Mouse (Mus musculus): ENCODE data around the gene Rps11.
"Not testable (repeated sequence)": the region's sequence is repeated elsewhere in the genome, so short reads cannot be mapped to it uniquely, and the experiment has no call there.

DNA sequence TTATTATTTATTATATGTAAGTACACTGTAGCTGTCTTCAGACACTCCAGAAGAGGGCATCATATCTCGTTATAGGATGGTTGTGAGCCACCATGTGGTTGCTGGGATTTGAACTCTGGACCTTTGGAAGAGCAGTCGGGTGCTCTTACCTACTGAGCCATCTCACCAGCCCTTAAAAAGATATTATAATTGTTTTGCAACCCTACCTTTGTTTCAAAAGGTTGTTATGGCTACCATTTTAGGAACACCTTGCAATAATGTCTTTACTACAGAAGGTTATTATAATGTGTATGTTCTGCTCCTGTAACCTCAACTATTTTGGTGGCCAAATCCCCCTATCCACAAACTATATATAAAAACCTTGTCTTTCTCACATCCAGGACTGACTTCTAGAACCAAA lies 28.8 kb upstream of the Rps11 start:
- TF ChIP-seq POLR2A, EP300 (IDR thresholded peaks at IDR 0.05; ENCODE audit: insufficient read depth, low read depth, low read length): not testable (repeated sequence)
